10 mouse cellular contexts compared by ENCODE assay signal in genomic region chr12:74284685-74285054, GRCm38 (mm10). TPM values are rescaled to one million over a fixed set of nuclear protein-coding genes. Genes with fewer than 3 reads are reported as not detected.
DNase-seq lines count a peak whose midpoint lies in the region; ATAC-seq and TF ChIP-seq lines count a peak whose summit lies in the region.
"Had no signal": no experiment of that assay in that cellular context is flagged by ENCODE, and none has a peak within 500 bp of the region (broad histone marks: within the 10 kb centered on the region; RNA-seq: fewer than 3 reads in every experiment).

No protein-coding gene starts in this region.

- H3K9me3 ChIP-seq in embryonic facial prominence, embryonic 10.5 days: no peaks in the 10 kb centered on the region
- no peaks in the 10 kb centered on the region for H3K9me3 ChIP-seq in hindbrain, embryonic 15.5 days
- H3K9me3 ChIP-seq in midbrain, embryonic 14.5 days (ENCODE audit: control insufficient read depth, low read length): no peaks in the 10 kb centered on the region; the same call in 1 of the 2 replicates

- 6% methylated on average over 11 of the region's 11 CpGs for WGBS in embryonic facial prominence, embryonic 10.5 days
- WGBS in hindbrain, embryonic 15.5 days: 1% methylated on average over 11 of the region's 11 CpGs
- 2% methylated on average over 11 of the region's 11 CpGs for WGBS in midbrain, embryonic 14.5 days

- H3K4me2 ChIP-seq in hindbrain, embryonic 15.5 days: peak overlapping the region; percentile 89
- peak overlapping the region; percentile 95 for H3K4me2 ChIP-seq in midbrain, embryonic 14.5 days (ENCODE audit: low read length)

- peaks cover 48% of the 10 kb centered on the region for H3K27me3 ChIP-seq in embryonic facial prominence, embryonic 10.5 days (replicated peaks; ENCODE audit: low read depth, poor library complexity, severe bottlenecking)
- H3K27me3 ChIP-seq in hindbrain, embryonic 15.5 days: 0 out of 2 replicates have a peak, but pooled peaks cover 4% of the 10 kb centered on the region
- H3K27me3 ChIP-seq in midbrain, embryonic 14.5 days (ENCODE audit: control insufficient read depth, insufficient read depth, low read length): peaks cover 9% of the 10 kb centered on the region

- TF ChIP-seq CTCF in layer of hippocampus, adult 2 months (conservative IDR thresholded peaks at IDR 0.05): no peak

- H3K36me3 ChIP-seq in embryonic facial prominence, embryonic 10.5 days (replicated peaks): no peaks in the 10 kb centered on the region
- H3K36me3 ChIP-seq in hindbrain, embryonic 15.5 days: no peaks in the 10 kb centered on the region
- no peaks in the 10 kb centered on the region for H3K36me3 ChIP-seq in midbrain, embryonic 14.5 days (ENCODE audit: control insufficient read depth, insufficient read depth, low read length)

- H3K27ac ChIP-seq in layer of hippocampus, adult 2 months: peak overlapping the region; percentile 90
- H3K27ac ChIP-seq in embryonic facial prominence, embryonic 10.5 days (replicated peaks): no peak overlapping the region
- no peak overlapping the region; the same call in 1 of the 2 replicates for H3K27ac ChIP-seq in hindbrain, embryonic 15.5 days (replicated peaks)
- H3K27ac ChIP-seq in midbrain, embryonic 14.5 days (replicated peaks; ENCODE audit: low read depth, low read length): no peak overlapping the region

- DNase-seq in layer of hippocampus, adult 2 months (ENCODE audit: low spot score in 2 of 2): peak in 1 of 2 experiments; percentile 46
- no peak for DNase-seq in layer of hippocampus, adult 9-10 months (ENCODE audit: low spot score)
- no peak for DNase-seq in embryonic facial prominence, embryonic 10.5 days (ENCODE audit: low spot score)
- DNase-seq in midbrain, embryonic 14.5 days: peak; percentile 60
- DNase-seq in adrenal gland, postnatal 14 days: no peak
- DNase-seq in adrenal gland, adult 18-20 months (ENCODE audit: low spot score in 2 of 2): no peak

- ATAC-seq in hindbrain, embryonic 15.5 days (ENCODE audit: low FRiP score, low read depth): peak; percentile 40; the same call in 1 of the 2 replicates
- ATAC-seq in midbrain, embryonic 14.5 days (ENCODE audit: low FRiP score, low TSS enrichment): peak; percentile 46
- no peak for ATAC-seq in megakaryocyte, adult 5-6 weeks (ENCODE audit: poor library complexity, severe bottlenecking)

- H3K4me1 ChIP-seq in embryonic facial prominence, embryonic 10.5 days: peaks cover 14% of the 10 kb centered on the region
- peaks cover 21% of the 10 kb centered on the region for H3K4me1 ChIP-seq in hindbrain, embryonic 15.5 days (replicated peaks)
- peaks cover 7% of the 10 kb centered on the region for H3K4me1 ChIP-seq in midbrain, embryonic 14.5 days (ENCODE audit: control insufficient read depth, insufficient read depth, low read length)

- H3K4me3 ChIP-seq in layer of hippocampus, adult 2 months: peak overlapping the region; percentile 68
- peak overlapping the region; percentile 61 for H3K4me3 ChIP-seq in embryonic facial prominence, embryonic 10.5 days
- H3K4me3 ChIP-seq in hindbrain, embryonic 15.5 days: peak overlapping the region; percentile 50
- peak overlapping the region; percentile 47 for H3K4me3 ChIP-seq in midbrain, embryonic 14.5 days (replicated peaks; ENCODE audit: low read depth, low read length)

- peak overlapping the region; percentile 14 for H3K9ac ChIP-seq in hindbrain, embryonic 15.5 days
- peak overlapping the region; percentile 48 for H3K9ac ChIP-seq in midbrain, embryonic 14.5 days (replicated peaks; ENCODE audit: low read length)

RNA-seq across cellular contexts. Expression of gene Gm11042, which starts 31.5 kb away (rescaled TPM):
- not detected for total RNA-seq in layer of hippocampus, adult 2 months (2021)
- not detected in 2 replicates for polyA plus RNA-seq in embryonic facial prominence, embryonic 10.5 days (2016; fragmentation: Nextera tagmentation; extraction: Ambion mirVana)
- polyA plus RNA-seq in hindbrain, embryonic 15.5 days (2015; fragmentation: Nextera tagmentation; extraction: Ambion mirVana): not detected in 2 replicates
- not detected in 2 replicates for polyA plus RNA-seq in midbrain, embryonic 14.5 days (2014; fragmentation: Nextera tagmentation; extraction: Ambion mirVana)
- not detected in 2 replicates for total RNA-seq in adrenal gland, postnatal 14 days (2021)
- total RNA-seq in adrenal gland, adult 18-20 months (2021): not detected
- not detected in 2 replicates for total RNA-seq in megakaryocyte, adult 5-6 weeks (2015)
- total RNA-seq in megakaryocyte, adult 5-6 weeks (2017): not detected in 2 replicates
- total RNA-seq: MEL had no signal
- polyA plus RNA-seq: gonadal fat pad, adult 2 months had no signal
